Comparison of ENCODE assay signal across 8 mouse cellular contexts in the genomic region with DNA sequence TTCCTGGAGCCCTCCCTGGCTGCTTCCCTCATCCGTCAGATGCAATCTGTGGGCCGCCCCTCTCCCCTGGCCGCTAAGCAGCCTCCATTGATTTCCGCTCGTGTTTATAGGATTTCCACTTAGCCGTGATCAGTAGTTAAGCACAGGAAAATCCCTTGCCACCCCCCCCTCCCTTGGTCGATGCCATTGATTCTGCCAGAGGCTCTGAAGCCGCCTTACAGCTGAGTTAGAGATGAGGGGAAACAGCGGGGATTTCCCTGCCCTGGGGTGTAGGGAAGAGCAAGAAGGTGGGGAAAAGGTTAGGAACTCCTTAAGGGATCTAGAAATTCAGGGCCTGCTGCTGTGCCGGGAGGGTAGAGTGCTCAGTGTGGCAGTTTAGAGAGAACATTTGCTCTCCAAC. TPM values are rescaled to one million over a fixed set of nuclear protein-coding genes. Genes with fewer than 3 reads are reported as not detected.
DNase-seq lines count a peak whose midpoint lies in the region; ATAC-seq and TF ChIP-seq lines count a peak whose summit lies in the region.

No protein-coding gene starts in this region.

- intact Hi-C loops in heart, postnatal 14 days (cut with DNase I) = loop anchor here (5.0 to 10.0 kb wide), 2 partner anchors 233 to 255 kb away; no protein-coding TSS in a partner anchor

- no peak for DNase-seq in heart, postnatal 14 days
- peak; percentile 60 for DNase-seq in CD4-positive, CD25-positive, alpha-beta regulatory T cell, adult 2 months (ENCODE audit: low read depth, low spot score)
- no peak for DNase-seq in urinary bladder, postnatal 10 days (ENCODE audit: low spot score)
- DNase-seq in adrenal gland, adult (ENCODE audit: inconsistent age in 2 of 2, low spot score in 1 of 2) = no peak
- no peak for DNase-seq in c-Kit-positive CD71-positive TER-119-positive erythroid progenitor cells, embryonic 14.5 days (ENCODE audit: low spot score)

- 62% methylated on average over 10 of the region's 10 CpGs for WGBS in heart, embryonic 15.5 days
- 78% methylated on average over 10 of the region's 10 CpGs for WGBS in macrophage (ENCODE audit: missing documents)

- no peaks in the 10 kb centered on the region for H3K79me2 ChIP-seq in macrophage (ENCODE audit: inconsistent target)

- H3K9me3 ChIP-seq in heart, embryonic 15.5 days (replicated peaks) = no peaks in the 10 kb centered on the region

- no peak for ATAC-seq in heart, embryonic 15.5 days (replicated peaks; ENCODE audit: insufficient number of reproducible peaks, insufficient read depth, low FRiP score, low read depth)

- H3K4me2 ChIP-seq in heart, embryonic 15.5 days = no peak overlapping the region

- H3K27ac ChIP-seq in heart, embryonic 15.5 days = peak overlapping the region; percentile 53
- peak overlapping the region; percentile 77 for H3K27ac ChIP-seq in bone marrow macrophage, adult 2 months (ENCODE audit: insufficient read depth, low read depth, low read length)
- peak overlapping the region; percentile 51 for H3K27ac ChIP-seq in macrophage

- H3K4me3 ChIP-seq in heart, embryonic 15.5 days = no peak overlapping the region
- no peak overlapping the region for H3K4me3 ChIP-seq in bone marrow macrophage, adult 2 months (ENCODE audit: insufficient read depth, low read length)
- no peak overlapping the region for H3K4me3 ChIP-seq in macrophage (ENCODE audit: inconsistent target)

- H3K27me3 ChIP-seq in heart, embryonic 15.5 days = no peaks in the 10 kb centered on the region

- H3K9ac ChIP-seq in heart, embryonic 15.5 days = no peak overlapping the region

- peaks cover 20% of the 10 kb centered on the region for H3K4me1 ChIP-seq in heart, embryonic 15.5 days (replicated peaks)
- H3K4me1 ChIP-seq in bone marrow macrophage, adult 2 months (ENCODE audit: control insufficient read depth, insufficient read depth, low read length) = peaks cover 25% of the 10 kb centered on the region

- TF ChIP-seq CTCF in bone marrow macrophage, adult 2 months (IDR thresholded peaks at IDR 0.05; ENCODE audit: low read depth, low read length) = no peak

- TF ChIP-seq POLR2A in bone marrow macrophage, adult 2 months (IDR thresholded peaks at IDR 0.05; ENCODE audit: borderline replicate concordance, low read depth, low read length) = no peak

- no peaks in the 10 kb centered on the region; the same call in 1 of the 2 replicates for H3K36me3 ChIP-seq in heart, embryonic 15.5 days
- peaks cover 44% of the 10 kb centered on the region for H3K36me3 ChIP-seq in macrophage (ENCODE audit: inconsistent target)

RNA-seq across cellular contexts. Expression of gene Thtpa, which starts 3.1 kb away (rescaled TPM):
- 13.2 and 15.6 TPM in 2 replicates for polyA plus RNA-seq in heart, embryonic 15.5 days (2015; fragmentation: Nextera tagmentation; extraction: Ambion mirVana)
- 10 to 100 TPM in 1 of 2 experiments, 1 to 10 TPM in 1; 9.6 to 11.4 TPM for total RNA-seq in heart, postnatal 14 days (2021)
- 10.6 and 12.3 TPM in 2 replicates for polyA plus RNA-seq in bone marrow macrophage, adult 2 months (2012; ENCODE audit: insufficient read depth, insufficient read length, missing spikeins)
- total RNA-seq in macrophage (2018; cell fraction: chromatin; rRNA removed) = 1 to 10 TPM in 22 of 26 experiments, under 1 TPM in 4; 0.55 to 7.5 (median 1.6) TPM
- 1 to 10 TPM; 2.7 to 9.8 (median 4.9) TPM for total RNA-seq in macrophage (2018; cell fraction: cytosol; rRNA removed)
- total RNA-seq in macrophage (2018; cell fraction: nucleus; rRNA removed) = 10 to 100 TPM in 2 of 26 experiments, 1 to 10 TPM in 24; 1.6 to 11.4 (median 3.7) TPM
- 6.1 to 8.7 TPM (median 8.1 TPM) in 3 replicates for polyA plus RNA-seq in macrophage (2018)

RNA-seq across cellular contexts. Expression of gene Zfhx2, which starts 5.5 kb away (rescaled TPM):
- polyA plus RNA-seq in heart, embryonic 15.5 days (2015; fragmentation: Nextera tagmentation; extraction: Ambion mirVana) = 2.6 and 3.6 TPM in 2 replicates
- total RNA-seq in heart, postnatal 14 days (2021) = 1 to 10 TPM; 2.5 to 3.3 TPM
- 7.1 and 7.6 TPM in 2 replicates for polyA plus RNA-seq in bone marrow macrophage, adult 2 months (2012; ENCODE audit: insufficient read depth, insufficient read length, missing spikeins)
- total RNA-seq in macrophage (2018; cell fraction: chromatin; rRNA removed) = 10 to 100 TPM; 14.8 to 51.9 (median 22.9) TPM
- total RNA-seq in macrophage (2018; cell fraction: cytosol; rRNA removed) = 1 to 10 TPM; 2.6 to 6.2 (median 3.8) TPM
- total RNA-seq in macrophage (2018; cell fraction: nucleus; rRNA removed) = 10 to 100 TPM in 21 of 26 experiments, 1 to 10 TPM in 5; 6.8 to 37.1 (median 13.6) TPM
- 2.1 to 2.9 TPM (median 2.7 TPM) in 3 replicates for polyA plus RNA-seq in macrophage (2018)

RNA-seq across cellular contexts. Expression of gene Ap1g2, which starts 8.7 kb away (rescaled TPM):
- polyA plus RNA-seq in heart, embryonic 15.5 days (2015; fragmentation: Nextera tagmentation; extraction: Ambion mirVana) = 8.5 and 12.6 TPM in 2 replicates
- total RNA-seq in heart, postnatal 14 days (2021) = 1 to 10 TPM; 4.6 to 5.4 TPM
- 43.0 and 51.9 TPM in 2 replicates for polyA plus RNA-seq in bone marrow macrophage, adult 2 months (2012; ENCODE audit: insufficient read depth, insufficient read length, missing spikeins)
- 100 to 1,000 TPM in 18 of 26 experiments, 10 to 100 TPM in 8; 70.1 to 188 (median 129) TPM for total RNA-seq in macrophage (2018; cell fraction: chromatin; rRNA removed)
- total RNA-seq in macrophage (2018; cell fraction: cytosol; rRNA removed) = 10 to 100 TPM; 24.0 to 43.2 (median 31.6) TPM
- 100 to 1,000 TPM in 9 of 26 experiments, 10 to 100 TPM in 17; 38.0 to 144 (median 85.2) TPM for total RNA-seq in macrophage (2018; cell fraction: nucleus; rRNA removed)
- polyA plus RNA-seq in macrophage (2018) = 18.1 to 20.8 TPM (median 18.4 TPM) in 3 replicates

RNA-seq across cellular contexts. Expression of gene Jph4, which starts 19.1 kb away (rescaled TPM):
- polyA plus RNA-seq in heart, embryonic 15.5 days (2015; fragmentation: Nextera tagmentation; extraction: Ambion mirVana) = 0.24 and 0.55 TPM in 2 replicates
- total RNA-seq in heart, postnatal 14 days (2021) = under 1 TPM; 0.10 to 0.36 TPM
- polyA plus RNA-seq in bone marrow macrophage, adult 2 months (2012; ENCODE audit: insufficient read depth, insufficient read length, missing spikeins) = not detected in 2 replicates
- total RNA-seq in macrophage (2018; cell fraction: chromatin; rRNA removed) = under 1 TPM in 1 of 26 experiments, not detected in 25; 0.19 TPM
- under 1 TPM in 3 of 26 experiments, not detected in 23; under 0.01 to 0.10 (median 0.04) TPM for total RNA-seq in macrophage (2018; cell fraction: cytosol; rRNA removed)
- total RNA-seq in macrophage (2018; cell fraction: nucleus; rRNA removed) = not detected
- polyA plus RNA-seq in macrophage (2018) = 0.05 TPM in 1 of 3 replicates, not detected in the others
